Mouse (Mus musculus): ENCODE measurements around the gene 3110082I17Rik. TPM values are rescaled to one million over a fixed set of nuclear protein-coding genes. Genes with fewer than 3 reads are reported as not detected.

The 3110082I17Rik gene
- polyA plus RNA-seq (2016; fragmentation: Nextera tagmentation; extraction: Ambion mirVana) = 69.4 and 70.5 TPM in 2 replicates

GRCm38 (mm10) chr5:139460384-139461067 is at the start of gene 3110082I17Rik:
3110082I17Rik (minus strand) TSS chr5:139460527.
- H3K4me1 ChIP-seq = peaks cover 24% of the 10 kb centered on the region
- 3% methylated on average over 42 of the region's 42 CpGs for WGBS
- peak within 1 kb of the TSS; percentile 84 for H3K4me3 ChIP-seq
- H3K36me3 ChIP-seq (replicated peaks) = peaks cover 20% of the 10 kb centered on the region
- no peaks in the 10 kb centered on the region for H3K9me3 ChIP-seq
- peak; percentile 97 for DNase-seq (ENCODE audit: extremely low spot score, low spot score)
- no peaks in the 10 kb centered on the region for H3K27me3 ChIP-seq (ENCODE audit: poor library complexity, severe bottlenecking)
- peak within 1 kb of the TSS; percentile 83 for H3K27ac ChIP-seq

DNA sequence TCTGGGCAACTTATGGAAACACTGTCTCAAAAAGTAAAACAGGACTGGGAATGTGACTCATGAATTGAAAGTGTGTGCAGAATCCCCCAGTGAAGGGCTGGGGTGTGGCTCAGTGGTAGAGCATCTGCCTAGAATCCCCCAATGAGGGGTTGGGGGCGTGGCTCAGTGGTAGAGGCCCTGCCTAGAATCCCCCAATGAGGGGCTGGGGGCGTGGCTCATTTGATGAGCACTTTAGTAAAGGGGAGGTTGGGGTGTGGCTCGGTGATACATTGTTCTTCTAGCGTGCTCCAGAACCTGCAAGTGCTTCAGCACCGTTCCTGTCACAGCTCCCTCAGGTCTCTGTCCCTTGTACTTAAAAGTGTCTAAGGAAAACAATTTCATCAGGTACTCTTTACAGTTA is 45.9 kb upstream of the 3110082I17Rik start:
- Histone ChIP-seq H3K27me3 (ENCODE audit: poor library complexity, severe bottlenecking) (peaks cover 34% of the 10 kb centered on the region), H3K4me3 (no peak overlapping the region), H3K9me3 (no peaks in the 10 kb centered on the region), H3K27ac (no peak overlapping the region), H3K4me1 (peaks cover 4% of the 10 kb centered on the region), H3K36me3 (replicated peaks) (no peaks in the 10 kb centered on the region)
- 24% methylated on average over 5 of the region's 5 CpGs for WGBS
- DNase-seq (ENCODE audit: extremely low spot score, low spot score) = no peak

- H3K4me1 ChIP-seq = no peaks in the 10 kb centered on the region; the same call in 1 of the 2 replicates
- WGBS = 8% methylated on average over 12 of the region's 14 CpGs
- peaks cover 23% of the 10 kb centered on the region for H3K27me3 ChIP-seq (ENCODE audit: poor library complexity, severe bottlenecking)
These were observed 44.8 kb upstream of the 3110082I17Rik start for GRCm38 (mm10) chr5:139505073-139505606.

DNA sequence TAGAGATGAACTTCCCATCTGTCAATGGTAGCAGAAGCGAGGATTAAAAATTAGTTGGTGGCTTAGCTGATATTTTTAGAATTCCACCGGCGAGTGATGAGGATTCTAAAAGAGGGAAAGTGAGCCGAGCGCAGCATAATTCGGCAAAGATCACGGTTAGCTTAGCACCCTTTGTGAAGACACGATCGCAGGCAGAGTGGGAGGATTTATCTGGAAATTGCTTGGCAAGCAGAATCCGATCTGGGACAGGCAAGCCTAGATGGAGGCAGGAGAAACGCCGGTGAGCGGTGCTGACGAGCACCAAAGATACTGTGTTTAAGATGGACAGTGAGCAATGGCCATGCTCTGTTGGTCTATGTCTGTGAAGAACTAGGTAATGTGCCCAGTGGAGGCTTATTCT is 42.0 kb upstream of the 3110082I17Rik start:
- no peaks in the 10 kb centered on the region; the same call in 1 of the 2 replicates for H3K4me1 ChIP-seq
- H3K27ac ChIP-seq = no peak overlapping the region
- H3K36me3 ChIP-seq (replicated peaks) = no peaks in the 10 kb centered on the region
- no peaks in the 10 kb centered on the region for H3K9me3 ChIP-seq
- H3K27me3 ChIP-seq (ENCODE audit: poor library complexity, severe bottlenecking) = peaks cover 18% of the 10 kb centered on the region
- WGBS = 88% methylated on average over 14 of the region's 14 CpGs
- no peak for DNase-seq (ENCODE audit: extremely low spot score, low spot score)
- H3K4me3 ChIP-seq = no peak overlapping the region

More at GRCm38 (mm10) chr5:139505073-139505606, 44.8 kb upstream of the 3110082I17Rik start:
- no peak overlapping the region for H3K27ac ChIP-seq
- no peak overlapping the region for H3K4me3 ChIP-seq
- H3K9me3 ChIP-seq = no peaks in the 10 kb centered on the region
- DNase-seq (ENCODE audit: extremely low spot score, low spot score) = peak; percentile 68
- H3K36me3 ChIP-seq (replicated peaks) = no peaks in the 10 kb centered on the region

GRCm38 (mm10) chr5:139498791-139499190 is 38.5 kb upstream of the 3110082I17Rik start:
- no peak overlapping the region for H3K27ac ChIP-seq
- WGBS = 82% methylated on average over 5 of the region's 5 CpGs
- no peak overlapping the region for H3K4me3 ChIP-seq
- H3K9me3 ChIP-seq = no peaks in the 10 kb centered on the region
- H3K4me1 ChIP-seq = no peaks in the 10 kb centered on the region
- H3K27me3 ChIP-seq (ENCODE audit: poor library complexity, severe bottlenecking) = peaks cover 6% of the 10 kb centered on the region
- H3K36me3 ChIP-seq (replicated peaks) = no peaks in the 10 kb centered on the region
- DNase-seq (ENCODE audit: extremely low spot score, low spot score) = no peak

DNA sequence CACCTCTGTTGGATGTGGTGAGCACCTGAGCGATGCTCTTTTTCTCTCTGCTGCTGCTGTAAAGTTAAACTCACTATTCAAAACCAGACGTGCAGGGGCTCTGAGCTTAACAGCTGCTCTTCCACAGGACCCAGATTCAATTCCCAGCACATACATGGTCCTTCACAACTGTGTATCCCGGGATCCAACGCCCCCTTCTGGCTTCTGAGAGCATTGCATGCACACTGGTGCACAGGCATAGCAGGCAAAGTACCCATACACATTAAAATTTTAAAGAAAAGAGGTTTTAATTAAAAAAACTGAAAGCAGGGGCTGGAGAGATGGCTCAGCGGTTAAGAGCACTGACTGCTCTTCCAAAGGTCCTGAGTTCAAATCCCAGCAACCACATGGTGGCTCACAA is 36.6 kb upstream of the 3110082I17Rik start:
- 52% methylated on average over 5 of the region's 5 CpGs for WGBS
- no peak for DNase-seq (ENCODE audit: extremely low spot score, low spot score)
- no peak overlapping the region for H3K27ac ChIP-seq

DNA sequence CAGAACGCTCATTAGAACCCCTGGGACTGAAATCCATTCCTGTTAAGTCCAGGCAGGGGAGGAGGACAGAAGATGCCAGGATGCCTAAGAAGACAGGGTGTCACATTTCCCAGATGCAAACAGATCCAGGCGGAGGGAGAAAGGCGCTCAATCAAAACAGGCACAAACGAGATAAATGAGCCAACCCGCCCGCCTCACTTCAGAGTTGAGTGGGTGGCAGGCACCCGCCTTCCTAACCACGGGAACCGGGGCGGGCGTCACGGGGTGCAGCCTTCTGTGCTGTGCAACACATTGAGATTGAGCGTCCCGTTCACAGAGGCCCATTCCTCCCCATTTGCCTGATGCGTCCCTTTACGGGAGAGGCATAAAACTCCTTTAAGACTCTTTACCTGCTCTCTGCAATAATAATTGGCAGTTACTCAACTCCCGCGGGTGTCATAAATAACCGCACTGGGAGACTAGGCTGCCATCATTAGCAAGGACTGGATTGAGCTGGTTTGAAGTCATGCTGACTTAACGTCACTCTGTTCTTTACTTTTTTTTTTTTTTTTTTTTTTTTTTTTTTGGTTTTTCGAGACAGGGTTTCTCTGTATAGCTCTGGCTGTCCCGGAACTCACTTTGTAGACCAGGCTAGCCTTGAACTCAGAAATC is 34.8 kb upstream of the 3110082I17Rik start:
- 71% methylated on average over 22 of the region's 22 CpGs for WGBS
- no peaks in the 10 kb centered on the region for H3K4me1 ChIP-seq
- no peaks in the 10 kb centered on the region for H3K9me3 ChIP-seq
- H3K27me3 ChIP-seq (ENCODE audit: poor library complexity, severe bottlenecking) = no peaks in the 10 kb centered on the region
- H3K27ac ChIP-seq = no peak overlapping the region
- no peak overlapping the region for H3K4me3 ChIP-seq
- no peaks in the 10 kb centered on the region for H3K36me3 ChIP-seq (replicated peaks)
- no peak for DNase-seq (ENCODE audit: extremely low spot score, low spot score)

More for the DNA sequence above, 36.6 kb upstream of the 3110082I17Rik start:
- no peaks in the 10 kb centered on the region for H3K4me1 ChIP-seq
- no peaks in the 10 kb centered on the region for H3K27me3 ChIP-seq (ENCODE audit: poor library complexity, severe bottlenecking)
- H3K9me3 ChIP-seq = no peaks in the 10 kb centered on the region
- H3K4me3 ChIP-seq = no peak overlapping the region
- H3K36me3 ChIP-seq (replicated peaks) = no peaks in the 10 kb centered on the region

DNA sequence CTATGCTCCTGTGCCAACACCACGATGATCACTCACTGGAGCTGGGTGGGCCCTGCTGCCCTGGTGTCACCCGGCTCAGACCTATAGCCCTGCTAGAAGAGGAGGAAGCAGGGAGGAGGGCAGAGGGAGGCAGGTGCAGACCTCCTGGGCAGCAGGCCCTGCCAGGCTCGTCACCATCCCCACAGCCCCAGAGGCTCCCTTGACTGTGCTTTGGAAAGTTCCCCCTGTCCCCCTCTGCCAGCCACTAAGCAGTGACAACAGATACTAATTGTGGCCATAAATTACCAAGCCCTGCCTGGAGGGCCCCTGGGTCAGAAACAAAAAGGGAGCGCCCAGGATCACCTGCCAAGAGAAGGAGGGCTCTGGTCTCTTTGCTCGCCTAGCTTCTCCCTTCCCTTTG is 33.4 kb upstream of the 3110082I17Rik start:
- no peak for DNase-seq (ENCODE audit: extremely low spot score, low spot score)
- no peaks in the 10 kb centered on the region for H3K4me1 ChIP-seq
- H3K27me3 ChIP-seq (ENCODE audit: poor library complexity, severe bottlenecking) = no peaks in the 10 kb centered on the region
- no peak overlapping the region for H3K27ac ChIP-seq
- H3K4me3 ChIP-seq = no peak overlapping the region
- 72% methylated on average over 5 of the region's 5 CpGs for WGBS
- H3K36me3 ChIP-seq (replicated peaks) = no peaks in the 10 kb centered on the region
- H3K9me3 ChIP-seq = no peaks in the 10 kb centered on the region

- Histone ChIP-seq H3K4me1 (no peaks in the 10 kb centered on the region), H3K27ac (no peak overlapping the region), H3K9me3 (peaks cover 7% of the 10 kb centered on the region), H3K4me3 (no peak overlapping the region), H3K27me3 (ENCODE audit: poor library complexity, severe bottlenecking) (no peaks in the 10 kb centered on the region), H3K36me3 (replicated peaks) (no peaks in the 10 kb centered on the region)
- DNase-seq (ENCODE audit: extremely low spot score, low spot score) = no peak
- 64% methylated on average over 8 of the region's 8 CpGs for WGBS
These were observed 31.0 kb upstream of the 3110082I17Rik start for GRCm38 (mm10) chr5:139491348-139491747.

- H3K36me3 ChIP-seq (replicated peaks) = no peaks in the 10 kb centered on the region
- H3K27ac ChIP-seq = no peak overlapping the region
- no peak overlapping the region for H3K4me3 ChIP-seq
- H3K9me3 ChIP-seq = peaks cover 15% of the 10 kb centered on the region
- H3K4me1 ChIP-seq = no peaks in the 10 kb centered on the region
- DNase-seq (ENCODE audit: extremely low spot score, low spot score) = no peak
- 90% methylated on average over 11 of the region's 11 CpGs for WGBS
- no peaks in the 10 kb centered on the region for H3K27me3 ChIP-seq (ENCODE audit: poor library complexity, severe bottlenecking)
These were observed 29.8 kb upstream of the 3110082I17Rik start for GRCm38 (mm10) chr5:139490131-139490530.

DNA sequence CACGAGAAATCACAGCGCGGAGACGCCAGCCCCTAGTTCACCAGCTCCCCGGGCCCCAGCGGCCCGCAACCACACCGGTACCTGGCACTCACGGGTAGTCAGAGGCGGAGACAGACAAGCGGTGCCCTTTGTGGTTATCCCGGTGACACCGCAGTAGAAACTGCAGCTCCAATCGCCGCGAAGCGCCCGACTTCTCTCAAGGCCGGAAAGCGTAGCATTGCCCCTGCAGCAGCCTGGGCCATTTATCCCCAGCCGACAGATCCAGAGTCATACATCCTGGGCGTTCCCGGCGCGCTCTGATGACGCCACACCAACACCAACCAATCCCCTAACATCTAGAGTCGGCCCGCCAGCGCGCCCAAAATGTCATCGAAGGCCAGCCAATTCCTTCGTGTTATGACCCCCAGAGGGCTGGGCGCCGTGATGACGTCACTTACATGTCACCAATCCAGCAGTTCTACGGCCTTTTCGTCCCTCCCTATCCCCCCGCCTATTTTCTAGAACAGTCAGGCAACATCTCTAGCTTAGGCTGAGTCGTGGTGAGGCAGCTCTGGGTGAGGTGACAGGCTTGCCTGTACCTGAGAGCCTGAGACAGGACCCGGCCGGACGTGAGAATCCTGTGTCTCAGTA is 24.0 kb upstream of the 3110082I17Rik start, which contains the start of gene Zfand2a:
Gene Zfand2a (minus strand): TSS at position 365 of the 630 bp plus-strand sequence.
- Histone ChIP-seq H3K36me3 (replicated peaks) (peaks cover 29% of the 10 kb centered on the region), H3K27me3 (ENCODE audit: poor library complexity, severe bottlenecking) (no peaks in the 10 kb centered on the region), H3K4me3 (peak within 1 kb of the TSS; percentile 93), H3K27ac (peak within 1 kb of the TSS; percentile 89), H3K4me1 (peaks cover 17% of the 10 kb centered on the region), H3K9me3 (peaks cover 15% of the 10 kb centered on the region)
- peak; percentile 100 for DNase-seq (ENCODE audit: extremely low spot score, low spot score)
- WGBS = 1% methylated on average over 42 of the region's 42 CpGs

DNA sequence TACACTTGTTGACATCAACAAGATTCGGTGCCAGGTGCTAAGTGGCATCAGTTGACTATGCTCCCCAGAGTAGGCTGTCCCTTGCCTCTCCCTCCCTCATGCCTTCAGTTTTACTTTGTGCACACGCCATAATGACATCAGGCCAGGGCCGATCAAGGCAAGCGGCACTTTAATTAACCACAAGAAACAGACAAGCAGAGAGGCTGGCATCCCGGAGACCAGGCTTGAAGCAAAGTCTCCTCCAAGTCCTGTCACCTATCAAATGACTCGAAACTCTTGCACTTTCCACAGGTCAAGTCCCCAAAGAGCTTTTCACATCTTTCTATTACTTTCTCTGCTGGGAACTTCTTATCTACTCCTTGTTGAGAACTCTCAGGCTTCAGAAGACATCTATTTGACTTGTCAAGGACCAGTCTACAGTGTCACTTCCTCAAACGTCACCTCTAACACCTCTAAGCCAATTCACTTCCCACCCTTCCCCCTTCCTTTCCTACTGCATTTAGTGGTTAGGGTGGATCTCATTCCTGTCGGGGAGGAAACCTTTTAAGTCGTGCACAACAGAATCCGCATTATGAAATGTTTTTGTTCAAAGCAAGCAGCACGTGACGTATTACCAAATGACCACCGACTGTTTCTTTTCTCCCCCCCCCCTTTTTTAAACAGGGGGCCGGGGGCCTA is 23.0 kb upstream of the 3110082I17Rik start:
- H3K27me3 ChIP-seq (ENCODE audit: poor library complexity, severe bottlenecking) = no peaks in the 10 kb centered on the region
- peaks cover 15% of the 10 kb centered on the region for H3K9me3 ChIP-seq
- peak overlapping the region; percentile 93 for H3K4me3 ChIP-seq
- DNase-seq (ENCODE audit: extremely low spot score, low spot score) = no peak
- peaks cover 39% of the 10 kb centered on the region for H3K36me3 ChIP-seq (replicated peaks)
- peak overlapping the region; percentile 89 for H3K27ac ChIP-seq
- H3K4me1 ChIP-seq = peaks cover 17% of the 10 kb centered on the region
- 68% methylated on average over 14 of the region's 14 CpGs for WGBS
